Mouse (Mus musculus) liver, postnatal 0 days (tissue): Measurements from ENCODE around the gene Edem2. TPM values are rescaled to one million over a fixed set of nuclear protein-coding genes. Genes with fewer than 3 reads are reported as not detected.
A peak's percentile ranks its signal among the peaks of the same experiment; 100 is the strongest.

Experiments used
- ATAC-seq: fragments of 200-750 bp; cut with Nextera tagmentation; 2 replicates; pipeline ENCODE4 v1.8.0; 2017; ENCODE audit warnings: mild to moderate bottlenecking, moderate library complexity
- DNase-seq: peaks from one replicate; pipeline ENCODE4 v3.0.0-alpha.2; 2016
- H3K27ac ChIP-seq: fragments of 300-500 bp; sonication (generic); 2 replicates; pipeline ENCODE4 v1.5.1; 2014; ENCODE audit warnings: antibody characterized with exemption, moderate library complexity, mild to moderate bottlenecking, low read depth
- H3K27me3 ChIP-seq: fragments of 300-500 bp; sonication (generic); 2 replicates; pipeline ENCODE4 v1.6.1; 2014; ENCODE audit warnings: low read length, control low read depth, mixed read lengths; ENCODE audit not compliant: insufficient read depth
- H3K36me3 ChIP-seq: fragments of 300-500 bp; sonication (generic); replicated peaks from 2 replicates; pipeline ENCODE4 v1.6.1; 2014; ENCODE audit warnings: mild to moderate bottlenecking, control low read depth, low read length, moderate library complexity, mixed read lengths; ENCODE audit not compliant: insufficient read depth
- H3K4me1 ChIP-seq: fragments of 300-500 bp; sonication (generic); 2 replicates; pipeline ENCODE4 v1.6.1; 2014; ENCODE audit warnings: antibody characterized with exemption, mild to moderate bottlenecking, control low read depth; ENCODE audit not compliant: insufficient read depth
- H3K4me2 ChIP-seq: fragments of 300-500 bp; sonication (generic); 2 replicates; pipeline ENCODE4 v1.6.1; 2014; ENCODE audit warnings: low read depth, mild to moderate bottlenecking, low read length, moderate library complexity, mixed read lengths
- H3K4me3 ChIP-seq: fragments of 300-500 bp; sonication (generic); 2 replicates; pipeline ENCODE4 v1.5.1; 2014; ENCODE audit warnings: low read depth, low read length
- H3K9ac ChIP-seq: fragments of 300-500 bp; sonication (generic); replicated peaks from 2 replicates; pipeline ENCODE4 v1.6.1; 2014; ENCODE audit warnings: mild to moderate bottlenecking, moderate library complexity
- H3K9me3 ChIP-seq: fragments of 300-500 bp; sonication (generic); 2 replicates; pipeline ENCODE4 v1.6.1; 2016; ENCODE audit warnings: mild to moderate bottlenecking, control low read depth, low read length, mixed read lengths
- CTCF ChIP-seq: sonication (generic); IDR thresholded peaks from 2 replicates; pipeline ENCODE4 v1.5.1; 2016; ENCODE audit warnings: antibody characterized with exemption, low read depth
- EP300 ChIP-seq: IDR thresholded peaks from 2 replicates; pipeline ENCODE4 v1.6.1; 2016; ENCODE audit warnings: antibody characterized with exemption, low read depth, mild to moderate bottlenecking
- WGBS: fragments of 180-500 bp; shearing (Covaris S2); extraction: QIAGEN DNeasy Blood & Tissue Kit; methylation state at CpG from one replicate; pipeline ENCODE4 v1.1.7; 2014; ENCODE audit not compliant: insufficient replicate concordance; 5-methylcytosine and 5-hydroxymethylcytosine counted together
- polyA plus RNA-seq: library from polyadenylated mRNA; unstranded; fragments of >200 nt; fragmentation: Nextera tagmentation; extraction: Ambion mirVana; gene quantifications from 2 replicates; pipeline ENCODE4 v1.2.1, GENCODE M21; 2015

The Edem2 gene
- polyA plus RNA-seq, 1 experiment from 2014 or later = 28.4 TPM

GRCm38 (mm10) chr2:155726302-155726701, 3.0 kb downstream of the Edem2 start:
- Histone ChIP-seq H3K9ac (no peak overlapping the region), H3K4me2 (no peak overlapping the region), H3K4me1 (peaks cover 22% of the 10 kb centered on the region), H3K4me3 (no peak overlapping the region), H3K9me3 (no peaks in the 10 kb centered on the region), H3K27ac (peak overlapping the region; percentile 1; the same call in 1 of the 2 replicates), H3K27me3 (no peaks in the 10 kb centered on the region), H3K36me3 (peaks cover 13% of the 10 kb centered on the region)
- 45% methylated on average over 7 of the region's 7 CpGs for WGBS
- TF ChIP-seq CTCF (no peak), EP300 (no peak)
- DNase-seq = peak; percentile 24
- ATAC-seq = peak; percentile 57

- H3K27me3 ChIP-seq = no peaks in the 10 kb centered on the region
- 68% methylated on average over 6 of the region's 6 CpGs for WGBS
- DNase-seq (no peak), ATAC-seq (no peak)
- no peak overlapping the region for H3K27ac ChIP-seq
- H3K4me1 ChIP-seq = peaks cover 22% of the 10 kb centered on the region
- no peak overlapping the region for H3K4me2 ChIP-seq
- TF ChIP-seq EP300 (no peak), CTCF (no peak)
- no peak overlapping the region for H3K9ac ChIP-seq
- no peaks in the 10 kb centered on the region for H3K9me3 ChIP-seq
- no peak overlapping the region for H3K4me3 ChIP-seq
- peaks cover 21% of the 10 kb centered on the region for H3K36me3 ChIP-seq
Measured at GRCm38 (mm10) chr2:155724526-155724925, 4.7 kb downstream of the Edem2 start.

GRCm38 (mm10) chr2:155724036-155724435, 5.2 kb downstream of the Edem2 start:
- no peak for TF ChIP-seq EP300
- TF ChIP-seq CTCF = no peak
- Histone ChIP-seq H3K27ac (no peak overlapping the region), H3K4me2 (no peak overlapping the region), H3K4me3 (no peak overlapping the region), H3K9me3 (no peaks in the 10 kb centered on the region), H3K9ac (no peak overlapping the region), H3K27me3 (no peaks in the 10 kb centered on the region), H3K4me1 (peaks cover 22% of the 10 kb centered on the region), H3K36me3 (peaks cover 24% of the 10 kb centered on the region)
- WGBS = 53% methylated on average over 5 of the region's 5 CpGs
- DNase-seq = no peak
- ATAC-seq = no peak

GRCm38 (mm10) chr2:155720585-155720984, 8.7 kb downstream of the Edem2 start:
- ATAC-seq (no peak), DNase-seq (no peak)
- WGBS = 70% methylated on average over 5 of the region's 5 CpGs
- no peak overlapping the region for H3K4me3 ChIP-seq
- H3K36me3 ChIP-seq = peaks cover 37% of the 10 kb centered on the region
- TF ChIP-seq CTCF = no peak
- no peak for TF ChIP-seq EP300
- no peak overlapping the region for H3K27ac ChIP-seq
- H3K4me2 ChIP-seq = no peak overlapping the region
- no peak overlapping the region; the same call in 1 of the 2 replicates for H3K9ac ChIP-seq
- no peaks in the 10 kb centered on the region for H3K4me1 ChIP-seq
- no peaks in the 10 kb centered on the region for H3K27me3 ChIP-seq
- no peaks in the 10 kb centered on the region for H3K9me3 ChIP-seq

- Histone ChIP-seq H3K4me3 (no peak overlapping the region), H3K36me3 (peaks cover 33% of the 10 kb centered on the region), H3K9me3 (no peaks in the 10 kb centered on the region), H3K4me2 (no peak overlapping the region), H3K27ac (no peak overlapping the region), H3K4me1 (no peaks in the 10 kb centered on the region), H3K27me3 (no peaks in the 10 kb centered on the region), H3K9ac (no peak overlapping the region)
- TF ChIP-seq EP300 (no peak), CTCF (no peak)
- 88% methylated on average over 12 of the region's 12 CpGs for WGBS
- ATAC-seq = no peak
- no peak for DNase-seq
Measured at GRCm38 (mm10) chr2:155717082-155717990, 11.9 kb downstream of the Edem2 start.

GRCm38 (mm10) chr2:155710557-155710956, 18.7 kb downstream of the Edem2 start:
- H3K36me3 ChIP-seq = peaks cover 44% of the 10 kb centered on the region
- ATAC-seq = no peak
- 69% methylated on average over 11 of the region's 11 CpGs for WGBS

More at GRCm38 (mm10) chr2:155710557-155710956, 18.7 kb downstream of the Edem2 start:
- Histone ChIP-seq H3K9ac (no peak overlapping the region), H3K27ac (no peak overlapping the region), H3K27me3 (no peaks in the 10 kb centered on the region), H3K4me1 (no peaks in the 10 kb centered on the region), H3K4me3 (no peak overlapping the region), H3K4me2 (no peak overlapping the region), H3K9me3 (no peaks in the 10 kb centered on the region)
- TF ChIP-seq EP300 = no peak
- DNase-seq = no peak
